Comparison of ENCODE assay signal across 9 mouse cellular contexts in the genomic region with DNA sequence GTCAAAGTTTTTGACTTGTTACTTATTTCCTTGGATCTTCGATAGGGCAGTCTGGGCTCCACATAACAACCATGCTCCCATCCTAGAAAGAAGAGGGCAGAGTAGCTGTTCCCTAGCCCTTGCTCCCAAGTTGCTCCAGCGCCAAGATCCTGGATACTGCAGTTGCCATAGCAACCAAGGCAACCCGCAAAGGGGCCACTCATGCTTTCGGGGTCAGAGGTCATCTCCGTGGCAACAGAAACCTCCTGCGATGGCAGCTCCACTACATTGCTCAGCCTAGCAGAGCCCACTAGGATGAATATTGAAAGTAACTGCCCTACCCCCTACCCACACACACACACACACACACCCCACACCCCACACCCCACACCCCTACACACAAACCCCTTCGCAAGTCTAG. TPM values are rescaled to one million over a fixed set of nuclear protein-coding genes. Genes with fewer than 3 reads are reported as not detected.
DNase-seq lines count a peak whose midpoint lies in the region; ATAC-seq and TF ChIP-seq lines count a peak whose summit lies in the region.
"Had no signal": no experiment of that assay in that cellular context is flagged by ENCODE, and none has a peak within 500 bp of the region (broad histone marks: within the 10 kb centered on the region; RNA-seq: fewer than 3 reads in every experiment).

No protein-coding gene starts in this region.

- intact Hi-C loops in heart, postnatal 10 days (cut with DNase I): no loop called here

- H3K4me3 ChIP-seq in heart, embryonic 11.5 days (ENCODE audit: low read depth, low read length): no peak overlapping the region
- no peak overlapping the region for H3K4me3 ChIP-seq in forebrain, postnatal 0 days (ENCODE audit: low read depth, low read length)
- no peak overlapping the region for H3K4me3 ChIP-seq in limb, embryonic 10.5 days

- TF ChIP-seq POLR2A in brain, embryonic 14.5 days (IDR thresholded peaks at IDR 0.05; ENCODE audit: borderline replicate concordance, extremely low read depth, insufficient read depth, insufficient read length, poor library complexity, severe bottlenecking): no peak

- H3K4me1 ChIP-seq in heart, embryonic 11.5 days (ENCODE audit: control insufficient read depth, insufficient read depth, low read length): no peaks in the 10 kb centered on the region; the same call in 1 of the 2 replicates
- H3K4me1 ChIP-seq in forebrain, postnatal 0 days (ENCODE audit: insufficient read depth): 0 out of 2 replicates have a peak, but pooled peaks cover 3% of the 10 kb centered on the region
- H3K4me1 ChIP-seq in limb, embryonic 10.5 days: peaks cover 15% of the 10 kb centered on the region

- DNase-seq in heart, postnatal 10 days: peak; percentile 1 to 5
- DNase-seq in brain, embryonic 14.5 days (ENCODE audit: low read depth): peak; percentile 92
- peak; percentile 69 for DNase-seq in forebrain, postnatal 0 days
- peak; percentile 89 for DNase-seq in limb, embryonic 10.5 days (ENCODE audit: low spot score)
- peak; percentile 17 to 20 for DNase-seq in right cerebral cortex, postnatal 36 days (ENCODE audit: low spot score in 2 of 2)
- DNase-seq in adipocyte (ENCODE audit: low spot score): no peak

- no peaks in the 10 kb centered on the region; the same call in 1 of the 2 replicates for H3K27me3 ChIP-seq in heart, embryonic 11.5 days (ENCODE audit: control insufficient read depth, insufficient read depth, low read length)
- H3K27me3 ChIP-seq in forebrain, postnatal 0 days (ENCODE audit: insufficient read depth, low read length): no peaks in the 10 kb centered on the region
- peaks cover 5% of the 10 kb centered on the region for H3K27me3 ChIP-seq in limb, embryonic 10.5 days (ENCODE audit: low read depth, poor library complexity, severe bottlenecking)

- H3K27ac ChIP-seq in heart, embryonic 11.5 days (ENCODE audit: low read depth, low read length): no peak overlapping the region
- H3K27ac ChIP-seq in forebrain, postnatal 0 days (ENCODE audit: low read depth, low read length): no peak overlapping the region; the same call in 1 of the 2 replicates
- H3K27ac ChIP-seq in limb, embryonic 10.5 days: peak overlapping the region; percentile 75

- H3K4me2 ChIP-seq in heart, embryonic 11.5 days: no peak overlapping the region
- H3K4me2 ChIP-seq in forebrain, postnatal 0 days (ENCODE audit: low read depth): no peak overlapping the region; the same call in 1 of the 2 replicates

- no peak overlapping the region for H3K9ac ChIP-seq in heart, embryonic 11.5 days (ENCODE audit: low read depth, low read length)
- no peak overlapping the region for H3K9ac ChIP-seq in forebrain, postnatal 0 days

- no peak for ATAC-seq in heart, embryonic 11.5 days (replicated peaks; ENCODE audit: insufficient number of reproducible peaks, low FRiP score, low TSS enrichment)
- peak; percentile 88 for ATAC-seq in forebrain, postnatal 0 days
- ATAC-seq in megakaryocyte progenitor cell, adult 5-6 weeks (replicated peaks; ENCODE audit: poor library complexity): no peak

- no peak for TF ChIP-seq CTCF in brain, embryonic 14.5 days (IDR thresholded peaks at IDR 0.05; ENCODE audit: borderline replicate concordance, extremely low read depth, insufficient read depth, insufficient read length)
- no peak for TF ChIP-seq CTCF in forebrain, postnatal 0 days (IDR thresholded peaks at IDR 0.05; ENCODE audit: low read depth)

- no peaks in the 10 kb centered on the region for H3K9me3 ChIP-seq in heart, embryonic 11.5 days (replicated peaks; ENCODE audit: control insufficient read depth, low read length)
- no peaks in the 10 kb centered on the region for H3K9me3 ChIP-seq in forebrain, postnatal 0 days (ENCODE audit: low read length)
- no peaks in the 10 kb centered on the region for H3K9me3 ChIP-seq in limb, embryonic 10.5 days (replicated peaks)

- 24% methylated on average over 7 of the region's 7 CpGs for WGBS in heart, embryonic 11.5 days (ENCODE audit: insufficient replicate concordance)
- WGBS in forebrain, postnatal 0 days: 5% methylated on average over 7 of the region's 7 CpGs
- 24% methylated on average over 7 of the region's 7 CpGs for WGBS in limb, embryonic 10.5 days

- no peaks in the 10 kb centered on the region for H3K36me3 ChIP-seq in heart, embryonic 11.5 days (ENCODE audit: control insufficient read depth, insufficient read depth, low read length)
- no peaks in the 10 kb centered on the region for H3K36me3 ChIP-seq in forebrain, postnatal 0 days (ENCODE audit: insufficient read depth)
- no peaks in the 10 kb centered on the region for H3K36me3 ChIP-seq in limb, embryonic 10.5 days

RNA-seq across cellular contexts. Expression of gene Fgf14, which starts 7.2 kb away (rescaled TPM):
- 1 to 10 TPM; 1.5 to 1.6 TPM for total RNA-seq in heart, postnatal 10 days (2021)
- polyA plus RNA-seq in heart, embryonic 11.5 days (2014; fragmentation: Nextera tagmentation; extraction: Ambion mirVana): 0.59 and 1.5 TPM in 2 replicates
- polyA plus RNA-seq in brain, embryonic 14.5 days (2012; rRNA removed): 10.9 and 13.4 TPM in 2 replicates
- 33.0 and 46.8 TPM in 2 replicates for total RNA-seq in forebrain, postnatal 0 days (2014; rRNA removed)
- 26.4 and 32.4 TPM in 2 replicates for polyA plus RNA-seq in forebrain, postnatal 0 days (2015; fragmentation: Nextera tagmentation; extraction: Ambion mirVana)
- 0.18 TPM in 1 of 2 replicates, not detected in the other for polyA plus RNA-seq in limb, embryonic 10.5 days (2016; fragmentation: Nextera tagmentation; extraction: Ambion mirVana)
- not detected in 2 replicates for total RNA-seq in megakaryocyte progenitor cell, adult 5-6 weeks (2015)
- total RNA-seq in megakaryocyte progenitor cell, adult 5-6 weeks (2017): not detected in 2 replicates
- polyA plus RNA-seq: liver, embryonic 16.5 days had no signal
